Mouse (Mus musculus): Measurements from ENCODE around the gene Rnf152. TPM values are rescaled to one million over a fixed set of nuclear protein-coding genes. Genes with fewer than 3 reads are reported as not detected.

Gene Rnf152
- polyA plus RNA-seq, 1 experiment from 2014 or later, result 1.5 TPM

- H3K27me3 ChIP-seq, result no peaks in the 10 kb centered on the region
- no peak for ATAC-seq (ENCODE audit: low FRiP score, low read depth)
- H3K9me3 ChIP-seq, result no peaks in the 10 kb centered on the region
- no peak overlapping the region for H3K27ac ChIP-seq
- no peak overlapping the region for H3K9ac ChIP-seq
- H3K4me1 ChIP-seq, result 0 out of 2 replicates have a peak, but pooled peaks cover 10% of the 10 kb centered on the region
- H3K36me3 ChIP-seq, result no peaks in the 10 kb centered on the region
- 87% methylated on average over 5 of the region's 5 CpGs for WGBS
- H3K4me3 ChIP-seq, result no peak overlapping the region
- H3K4me2 ChIP-seq (replicated peaks), result no peak overlapping the region
Measured at GRCm38 (mm10) chr1:105260200-105260599, 96.3 kb downstream of the Rnf152 start.

- ATAC-seq (ENCODE audit: low FRiP score, low read depth), result no peak
- H3K9ac ChIP-seq, result no peak overlapping the region
Measured at GRCm38 (mm10) chr1:105257199-105257598, 99.3 kb downstream of the Rnf152 start.

GRCm38 (mm10) chr1:105249190-105249589 lies 107.3 kb downstream of the Rnf152 start:
- no peaks in the 10 kb centered on the region for H3K36me3 ChIP-seq
- WGBS, result 94% methylated on average over 3 of the region's 3 CpGs
- H3K4me2 ChIP-seq (replicated peaks), result no peak overlapping the region
- no peak overlapping the region for H3K4me3 ChIP-seq
- H3K9me3 ChIP-seq, result 0 out of 2 replicates have a peak, but pooled peaks cover 4% of the 10 kb centered on the region
- ATAC-seq (ENCODE audit: low FRiP score, low read depth), result no peak
- no peak overlapping the region for H3K9ac ChIP-seq
- H3K27me3 ChIP-seq, result no peaks in the 10 kb centered on the region
- H3K27ac ChIP-seq, result no peak overlapping the region
- no peaks in the 10 kb centered on the region for H3K4me1 ChIP-seq

More at GRCm38 (mm10) chr1:105257199-105257598, 99.3 kb downstream of the Rnf152 start:
- 77% methylated on average over 3 of the region's 3 CpGs for WGBS
- Histone ChIP-seq H3K27ac (no peak overlapping the region), H3K4me3 (no peak overlapping the region), H3K4me1 (no peaks in the 10 kb centered on the region), H3K36me3 (no peaks in the 10 kb centered on the region), H3K4me2 (replicated peaks) (no peak overlapping the region), H3K9me3 (no peaks in the 10 kb centered on the region), H3K27me3 (no peaks in the 10 kb centered on the region)

GRCm38 (mm10) chr1:105246651-105247050 lies 109.9 kb downstream of the Rnf152 start:
- H3K9ac ChIP-seq, result no peak overlapping the region
- no peak overlapping the region for H3K4me3 ChIP-seq
- no peak for ATAC-seq (ENCODE audit: low FRiP score, low read depth)
- H3K4me2 ChIP-seq (replicated peaks), result no peak overlapping the region
- 0 out of 2 replicates have a peak, but pooled peaks cover 4% of the 10 kb centered on the region for H3K9me3 ChIP-seq
- H3K27me3 ChIP-seq, result no peaks in the 10 kb centered on the region
- H3K4me1 ChIP-seq, result no peaks in the 10 kb centered on the region
- H3K27ac ChIP-seq, result no peak overlapping the region
- WGBS, result 56% methylated on average over 2 of the region's 2 CpGs
- H3K36me3 ChIP-seq, result no peaks in the 10 kb centered on the region

- ATAC-seq (ENCODE audit: low FRiP score, low read depth), result no peak
- H3K36me3 ChIP-seq, result no peaks in the 10 kb centered on the region
- no peak overlapping the region for H3K4me3 ChIP-seq
- no peak overlapping the region for H3K9ac ChIP-seq
- H3K27ac ChIP-seq, result no peak overlapping the region
- no peaks in the 10 kb centered on the region for H3K27me3 ChIP-seq
- no peaks in the 10 kb centered on the region for H3K4me1 ChIP-seq
- no peak overlapping the region for H3K4me2 ChIP-seq (replicated peaks)
- H3K9me3 ChIP-seq, result no peaks in the 10 kb centered on the region
- 40% methylated on average over 3 of the region's 3 CpGs for WGBS
Measured at GRCm38 (mm10) chr1:105246075-105246574, 110.4 kb downstream of the Rnf152 start.

GRCm38 (mm10) chr1:105243359-105244142 lies 113.0 kb downstream of the Rnf152 start:
- 73% methylated on average over 6 of the region's 6 CpGs for WGBS
- no peak for ATAC-seq (ENCODE audit: low FRiP score, low read depth)
- H3K27ac ChIP-seq, result no peak overlapping the region
- H3K36me3 ChIP-seq, result no peaks in the 10 kb centered on the region
- H3K4me3 ChIP-seq, result no peak overlapping the region
- H3K4me1 ChIP-seq, result no peaks in the 10 kb centered on the region
- no peaks in the 10 kb centered on the region for H3K9me3 ChIP-seq
- no peaks in the 10 kb centered on the region for H3K27me3 ChIP-seq
- no peak overlapping the region for H3K9ac ChIP-seq
- H3K4me2 ChIP-seq (replicated peaks), result no peak overlapping the region

- H3K4me3 ChIP-seq, result no peak overlapping the region
- no peaks in the 10 kb centered on the region for H3K36me3 ChIP-seq
- H3K27ac ChIP-seq, result no peak overlapping the region
- no peaks in the 10 kb centered on the region for H3K9me3 ChIP-seq
- H3K4me2 ChIP-seq (replicated peaks), result no peak overlapping the region
- no peak for ATAC-seq (ENCODE audit: low FRiP score, low read depth)
- H3K27me3 ChIP-seq, result no peaks in the 10 kb centered on the region
- no peak overlapping the region for H3K9ac ChIP-seq
- H3K4me1 ChIP-seq, result no peaks in the 10 kb centered on the region
Measured at GRCm38 (mm10) chr1:105240185-105240584, 116.3 kb downstream of the Rnf152 start.

All from limb, embryonic 13.5 days (tissue).